Mouse (Mus musculus) kidney, adult 2 months (tissue): ENCODE measurements around the gene Sema4d.

ENCODE experiments used
- CTCF ChIP-seq: fragments of 200-500 bp; conservative IDR thresholded peaks from 2 replicates; pipeline ENCODE4 v1.5.1; 2011; ENCODE audit warnings: low read depth, mild to moderate bottlenecking, control low read depth, low read length, moderate library complexity, mixed read lengths; ENCODE audit not compliant: insufficient read depth, insufficient read length
- POLR2A ChIP-seq: fragments of 200-500 bp; IDR thresholded peaks from one replicate; pipeline ENCODE4 v1.6.1; 2011; ENCODE audit warnings: low read depth, low read length, control low read depth

- TF ChIP-seq CTCF: no peak
- no peak for TF ChIP-seq POLR2A
These were observed 53.8 kb downstream of the Sema4d start for GRCm38 (mm10) chr13:51739713-51740112.
